Mouse (Mus musculus) lung, adult 2 months (tissue): ENCODE results near the gene Mvp. TPM values are rescaled to one million over a fixed set of nuclear protein-coding genes. Genes with fewer than 3 reads are reported as not detected.

Experiments used
- DNase-seq: peaks from one replicate; pipeline ENCODE4 v3.0.0; 2022
- H3K4me1 ChIP-seq: fragments of 200-500 bp; 2 replicates; pipeline ENCODE4 v1.6.1; 2011; ENCODE audit warnings: low read length; ENCODE audit not compliant: control insufficient read depth, insufficient read depth
- H3K4me3 ChIP-seq: fragments of 200-500 bp; replicated peaks from 2 replicates; pipeline ENCODE3; 2011; ENCODE audit warnings: low read depth, mild to moderate bottlenecking, control low read depth, low read length; ENCODE audit errors: extremely low read depth
- CTCF ChIP-seq: fragments of 200-500 bp; IDR thresholded peaks from 2 replicates; pipeline ENCODE4 v1.5.1; 2011; ENCODE audit warnings: mild to moderate bottlenecking, low read length, control low read depth; ENCODE audit not compliant: insufficient read depth
- POLR2A ChIP-seq: fragments of 200-500 bp; IDR thresholded peaks from 2 replicates; pipeline ENCODE4 v1.6.1; 2011; ENCODE audit warnings: low read depth, mild to moderate bottlenecking, control low read depth, low read length, borderline replicate concordance; ENCODE audit errors: extremely low read depth
- WGBS: fragments of 180-500 bp; shearing (Covaris S2); methylation state at CpG from one replicate; pipeline ENCODE4 v1.1.7; 2018; 5-methylcytosine and 5-hydroxymethylcytosine counted together
- polyA plus RNA-seq: library from polyadenylated mRNA; depleted of rRNA; stranded (reverse); fragments of >200 nt; gene quantifications from 2 replicates; pipeline ENCODE4 v1.2.3, GENCODE M21; 2012

Mvp gene
- polyA plus RNA-seq, 1 experiment: 125 TPM

GRCm38 (mm10) chr7:127025556-127026160 is 11.2 kb upstream of the Mvp start:
- H3K4me3 ChIP-seq: peak overlapping the region; percentile 73
- DNase-seq: peak; percentile 52
- H3K4me1 ChIP-seq: peaks cover 10% of the 10 kb centered on the region; the same call in 1 of the 2 replicates
- under 1% methylated on average over 53 of the region's 65 CpGs for WGBS
- no peak for TF ChIP-seq CTCF
- TF ChIP-seq POLR2A: no peak

- TF ChIP-seq CTCF (peak; percentile 79), POLR2A (peak; percentile 42; the same call in 1 of the 2 replicates)
- peak overlapping the region; percentile 73 for H3K4me3 ChIP-seq
- DNase-seq: peak; percentile 80
- 3% methylated on average over 30 of the region's 30 CpGs for WGBS
- peaks cover 10% of the 10 kb centered on the region; the same call in 1 of the 2 replicates for H3K4me1 ChIP-seq
Measured at GRCm38 (mm10) chr7:127024755-127025555, 10.5 kb upstream of the Mvp start.

- TF ChIP-seq POLR2A (no peak), CTCF (no peak)
- H3K4me1 ChIP-seq: peaks cover 10% of the 10 kb centered on the region; the same call in 1 of the 2 replicates
- no peak overlapping the region for H3K4me3 ChIP-seq
- WGBS: 33% methylated on average over 19 of the region's 19 CpGs
- no peak for DNase-seq
Measured at GRCm38 (mm10) chr7:127023896-127024690, 9.7 kb upstream of the Mvp start.

- TF ChIP-seq CTCF (no peak), POLR2A (no peak)
- Histone ChIP-seq H3K4me1 (peaks cover 10% of the 10 kb centered on the region; the same call in 1 of the 2 replicates), H3K4me3 (no peak overlapping the region)
- DNase-seq: no peak
- WGBS: 73% methylated on average over 13 of the region's 13 CpGs
Measured at GRCm38 (mm10) chr7:127023272-127023691, 8.9 kb upstream of the Mvp start.

GRCm38 (mm10) chr7:127022528-127023271 is 8.3 kb upstream of the Mvp start:
- DNase-seq: no peak
- no peak for TF ChIP-seq CTCF
- TF ChIP-seq POLR2A: no peak
- Histone ChIP-seq H3K4me3 (no peak overlapping the region), H3K4me1 (peaks cover 7% of the 10 kb centered on the region; the same call in 1 of the 2 replicates)
- WGBS: 74% methylated on average over 7 of the region's 7 CpGs

- Histone ChIP-seq H3K4me3 (no peak overlapping the region), H3K4me1 (peaks cover 10% of the 10 kb centered on the region; the same call in 1 of the 2 replicates)
- TF ChIP-seq POLR2A: no peak
- no peak for TF ChIP-seq CTCF
- no peak for DNase-seq
- 55% methylated on average over 5 of the region's 5 CpGs for WGBS
Measured at GRCm38 (mm10) chr7:127021563-127022527, 7.4 kb upstream of the Mvp start.

GRCm38 (mm10) chr7:127020901-127021562 is 6.6 kb upstream of the Mvp start, which contains the start of the genes Gm42742 and Prrt2:
Gene Gm42742, minus strand, starts transcription at chr7:127021097.
Gene Prrt2, minus strand, starts transcription at chr7:127021211.
- Histone ChIP-seq H3K4me3 (peak within 1 kb of the TSS; percentile 45), H3K4me1 (peaks cover 11% of the 10 kb centered on the region; the same call in 1 of the 2 replicates)
- DNase-seq: no peak
- WGBS: 7% methylated on average over 36 of the region's 37 CpGs
- TF ChIP-seq POLR2A: peak; percentile 34; the same call in 1 of the 2 replicates
- no peak for TF ChIP-seq CTCF
